Mouse (Mus musculus): ENCODE measurements around the gene Slc6a8.

Gene Slc6a8

GRCm38 (mm10) chrX:73684978-73685377 is 12.0 kb downstream of the Slc6a8 start:
- DNase-seq (ENCODE audit: low spot score): no peak

GRCm38 (mm10) chrX:73685629-73686028 is 12.7 kb downstream of the Slc6a8 start:
- DNase-seq (ENCODE audit: low spot score): peak; percentile 48

DNA sequence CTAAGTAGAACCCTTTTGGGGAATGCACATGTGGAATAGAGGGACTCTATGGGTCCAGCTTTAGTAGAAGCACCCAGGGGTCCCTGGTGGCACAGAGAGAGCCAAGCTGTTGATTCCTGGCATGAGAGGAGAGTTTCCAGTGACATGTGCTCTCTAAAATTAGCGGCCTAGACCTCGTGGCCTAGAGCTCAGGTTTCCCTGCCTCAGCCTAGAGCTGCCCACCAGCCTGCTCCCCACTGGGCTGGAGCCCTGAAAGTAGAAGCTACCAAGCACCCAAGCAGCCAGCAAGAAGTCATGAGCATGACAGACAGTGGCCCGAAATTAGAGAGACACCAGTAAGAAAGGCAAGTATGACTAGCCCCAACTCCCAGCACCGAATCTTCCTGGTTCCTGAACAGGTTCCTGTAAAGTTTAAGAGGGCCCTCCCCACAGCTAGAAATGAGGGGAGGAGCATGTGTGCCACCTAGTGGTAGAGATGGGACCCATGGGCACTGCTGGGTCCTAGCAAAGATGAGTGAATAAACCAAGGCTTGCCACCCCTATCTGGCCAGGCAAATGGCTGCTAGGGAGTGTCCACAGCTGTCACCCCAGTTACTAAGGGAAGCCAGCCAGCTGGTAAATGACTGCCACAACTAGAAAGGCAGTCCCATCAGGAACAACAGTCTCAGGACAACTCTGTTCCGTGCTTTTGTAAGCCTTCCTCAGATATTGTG is 18.1 kb downstream of the Slc6a8 start:
- no peak for DNase-seq (ENCODE audit: low spot score)

DNA sequence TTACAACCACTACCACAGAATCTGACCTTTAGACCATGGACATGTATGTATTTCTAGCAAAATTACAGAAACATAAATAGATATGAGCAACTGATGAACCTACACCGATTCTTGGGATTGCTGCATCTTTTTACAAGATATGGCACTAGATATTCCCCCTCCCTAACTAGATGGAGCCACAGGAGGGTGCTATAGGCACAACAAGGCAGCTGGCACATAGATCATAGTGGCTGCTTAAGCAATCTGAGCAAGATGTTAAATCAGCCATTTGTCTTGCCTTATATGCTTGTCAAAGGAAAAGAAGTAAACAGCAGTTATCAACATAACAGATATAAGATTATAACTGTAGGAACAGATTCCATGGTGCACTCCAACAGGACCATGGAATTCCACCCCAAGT is 27.5 kb downstream of the Slc6a8 start:
- DNase-seq (ENCODE audit: low spot score): no peak

- no peak for DNase-seq (ENCODE audit: low spot score)
Measured at GRCm38 (mm10) chrX:73715476-73716108, 42.6 kb downstream of the Slc6a8 start.

DNA sequence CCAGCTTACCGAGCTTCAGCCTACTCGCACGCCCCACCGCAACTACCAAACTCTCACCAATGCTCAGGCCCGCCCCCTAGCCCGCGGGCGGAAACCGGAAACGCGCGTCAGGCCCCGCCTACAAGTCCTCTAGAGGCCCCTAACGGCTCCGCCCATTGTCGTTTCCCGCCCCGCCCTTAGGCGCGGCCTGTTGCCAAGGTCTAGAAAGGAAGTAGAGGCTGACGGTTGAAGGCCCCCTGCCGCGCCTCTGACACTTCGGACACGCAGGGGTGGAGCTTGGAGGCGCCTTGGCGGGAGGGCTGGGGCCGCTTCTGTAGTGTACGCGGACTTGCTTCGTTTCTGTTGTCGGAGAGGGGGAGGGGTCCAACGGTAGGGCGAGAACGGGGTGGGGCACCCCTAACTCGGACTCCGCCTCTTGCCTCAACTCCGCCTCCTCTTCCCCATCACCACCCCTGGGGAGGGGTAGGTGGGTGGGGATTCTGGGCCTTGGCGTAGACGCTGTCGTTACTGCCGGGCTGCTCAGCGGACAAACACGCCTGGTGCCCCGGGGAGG is 43.2 kb downstream of the Slc6a8 start, which contains the start of the genes Bcap31 and Abcd1:
Gene Bcap31 (minus strand): TSS at position 67 of the 553 bp plus-strand sequence.
Gene Abcd1 (plus strand): TSS at position 489 of the 553 bp plus-strand sequence.
- DNase-seq (ENCODE audit: low spot score): peak; percentile 89

- peak; percentile 21 for DNase-seq (ENCODE audit: low spot score)
Measured at GRCm38 (mm10) chrX:73716709-73717545, 44.0 kb downstream of the Slc6a8 start.

DNA sequence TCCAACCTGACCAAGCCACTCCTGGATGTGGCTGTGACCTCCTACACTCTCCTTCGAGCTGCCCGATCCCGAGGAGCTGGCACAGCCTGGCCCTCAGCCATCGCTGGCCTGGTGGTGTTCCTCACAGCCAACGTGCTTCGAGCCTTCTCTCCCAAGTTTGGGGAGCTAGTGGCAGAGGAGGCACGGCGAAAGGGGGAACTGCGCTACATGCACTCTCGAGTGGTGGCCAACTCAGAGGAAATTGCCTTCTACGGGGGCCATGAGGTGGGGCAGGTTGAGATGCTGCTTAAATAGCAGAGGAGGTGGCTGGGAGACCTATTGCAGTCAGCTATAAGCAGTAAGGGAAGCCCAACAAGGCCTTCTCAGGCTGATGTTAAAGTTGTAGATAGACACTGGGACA is 44.7 kb downstream of the Slc6a8 start:
- no peak for DNase-seq (ENCODE audit: low spot score)

GRCm38 (mm10) chrX:73718271-73718670 is 45.3 kb downstream of the Slc6a8 start:
- peak; percentile 29 for DNase-seq (ENCODE audit: low spot score)

DNA sequence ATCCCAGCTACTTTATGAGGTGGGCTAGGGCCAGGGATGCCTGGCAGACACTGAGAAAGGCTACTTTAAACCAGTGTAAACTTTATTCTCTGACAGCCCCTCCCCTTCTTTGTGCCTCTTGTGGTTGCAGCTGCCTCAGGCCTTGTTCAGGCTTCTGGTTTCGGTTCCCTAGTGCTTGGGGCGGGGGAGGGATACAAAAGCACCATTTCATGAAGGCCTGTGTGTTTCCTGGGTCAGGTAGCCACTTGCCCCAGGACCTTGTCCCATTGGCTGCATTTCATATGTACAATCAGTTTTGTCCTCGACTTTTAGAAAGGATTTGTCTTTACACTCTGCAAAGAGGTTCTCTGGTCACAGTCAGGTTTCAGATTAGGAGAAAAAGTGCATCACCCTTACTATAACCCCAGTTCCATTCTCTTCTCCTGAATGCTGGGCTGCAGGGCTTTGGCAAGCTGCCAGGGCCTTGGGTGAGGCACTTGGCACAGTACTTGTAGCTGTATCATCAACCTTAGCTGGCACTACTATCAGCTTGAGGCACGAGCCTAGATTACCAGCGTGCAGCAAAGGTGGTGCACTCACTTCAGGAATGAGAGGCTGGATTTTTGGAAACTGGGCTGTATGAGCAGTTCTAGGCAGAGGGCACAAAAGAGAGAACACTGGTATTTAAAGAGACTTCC is 45.9 kb downstream of the Slc6a8 start:
- DNase-seq (ENCODE audit: low spot score): peak; percentile 38

- DNase-seq (ENCODE audit: low spot score): no peak
Measured at GRCm38 (mm10) chrX:73730908-73731307, 58.0 kb downstream of the Slc6a8 start.
